In genomic region chr3:147254454-147254853, GRCm38 (mm10) we compare ENCODE assay signal across 21 mouse cellular contexts.
DNase-seq lines count a peak whose midpoint lies in the region; ATAC-seq and TF ChIP-seq lines count a peak whose summit lies in the region.
"Had no signal": no experiment of that assay in that cellular context is flagged by ENCODE, and none has a peak within 500 bp of the region (broad histone marks: within the 10 kb centered on the region; RNA-seq: fewer than 3 reads in every experiment).

No protein-coding gene starts in this region.

- dilution Hi-C loops in CH12.LX (cut with MboI; ENCODE audit: extremely low pct_ligation_motif_present, extremely low pct_unique_long_range_greater_than_20kb, low sequenced_read_pairs) = no loop called here

- no peak overlapping the region for H3K4me2 ChIP-seq in lung, postnatal 0 days (replicated peaks; ENCODE audit: low read depth, low read length)
- peak overlapping the region; percentile 12; the same call in 1 of the 2 replicates for H3K4me2 ChIP-seq in CH12.LX (ENCODE audit: insufficient read depth, low read depth, poor library complexity, severe bottlenecking)
- no peak overlapping the region for H3K4me2 ChIP-seq in midbrain, embryonic 13.5 days (replicated peaks)

- no peaks in the 10 kb centered on the region for H3K27me3 ChIP-seq in lung, postnatal 0 days (replicated peaks; ENCODE audit: insufficient read depth, low read length)
- no peaks in the 10 kb centered on the region for H3K27me3 ChIP-seq in CH12.LX (replicated peaks)
- peaks cover 3% of the 10 kb centered on the region; the same call in 1 of the 2 replicates for H3K27me3 ChIP-seq in midbrain, embryonic 13.5 days
- H3K27me3 ChIP-seq: megakaryocyte, embryonic 14.5 days had no signal

- 58% methylated on average over 5 of the region's 5 CpGs for WGBS in lung, postnatal 0 days
- 47% methylated on average over 5 of the region's 5 CpGs for WGBS in midbrain, embryonic 13.5 days

- peak; percentile 39 for DNase-seq in heart, adult 11 months
- no peak for DNase-seq in heart, postnatal 4 days
- no peak for DNase-seq in lung, postnatal 0 days (ENCODE audit: low spot score)
- DNase-seq in lung, adult 18-20 months = no peak
- no peak for DNase-seq in CH12.LX (ENCODE audit: extremely low read depth)
- no peak for DNase-seq in frontal cortex, postnatal 10 days (ENCODE audit: low spot score in 2 of 2)
- no peak for DNase-seq in left cerebral cortex, postnatal 36 days (ENCODE audit: low spot score in 2 of 2)
- DNase-seq: adrenal gland, postnatal 25 days; cerebellum, adult 9-11 months; forebrain, postnatal 0 days; gastrocnemius, postnatal 25 days; heart, postnatal 36 days; kidney, adult 9 months; kidney, postnatal 14 days; liver, postnatal 0 days; right cerebral cortex, postnatal 4 days; thymus, adult 18-20 months; thymus, postnatal 36 days had no signal

- TF ChIP-seq POLR2A in CH12.LX (IDR thresholded peaks at IDR 0.05; ENCODE audit: low read depth, low read length) = no peak

- in situ Hi-C loops in CH12.LX (cut with MboI; ENCODE audit: low pct_ligation_motif_present, low pct_unique_long_range_greater_than_20kb, low sequenced_read_pairs) = no loop called here

- H3K9me3 ChIP-seq in lung, postnatal 0 days (ENCODE audit: low read length) = no peaks in the 10 kb centered on the region
- no peaks in the 10 kb centered on the region for H3K9me3 ChIP-seq in CH12.LX (replicated peaks; ENCODE audit: low read length)
- no peaks in the 10 kb centered on the region for H3K9me3 ChIP-seq in midbrain, embryonic 13.5 days

- no peak for TF ChIP-seq RAD21 in CH12.LX (IDR thresholded peaks at IDR 0.05; ENCODE audit: low read depth, low read length)

- no peak overlapping the region for H3K27ac ChIP-seq in lung, postnatal 0 days (ENCODE audit: low read length)
- H3K27ac ChIP-seq in CH12.LX (ENCODE audit: insufficient read depth, low read depth) = no peak overlapping the region
- no peak overlapping the region for H3K27ac ChIP-seq in midbrain, embryonic 13.5 days

- no peaks in the 10 kb centered on the region for H3K79me2 ChIP-seq in CH12.LX (replicated peaks; ENCODE audit: control insufficient read depth, extremely low read depth, insufficient read depth, poor library complexity, severe bottlenecking)

- no peaks in the 10 kb centered on the region for H3K36me3 ChIP-seq in lung, postnatal 0 days (ENCODE audit: insufficient read depth, low read length)
- H3K36me3 ChIP-seq in CH12.LX (replicated peaks in 1 of 2; ENCODE audit: control insufficient read depth in 1 of 2, insufficient read depth in 1 of 2, low read length in 1 of 2) = no peaks in the 10 kb centered on the region
- no peaks in the 10 kb centered on the region for H3K36me3 ChIP-seq in midbrain, embryonic 13.5 days

- no peaks in the 10 kb centered on the region for H3K4me1 ChIP-seq in lung, postnatal 0 days (ENCODE audit: insufficient read depth, low read depth, low read length)
- peaks cover 0 to 12% of the 10 kb centered on the region in 2 experiments; a peak in 1 of 4 replicates for H3K4me1 ChIP-seq in CH12.LX (ENCODE audit: control insufficient read depth in 1 of 2, insufficient read depth in 2 of 2)
- peaks cover 17% of the 10 kb centered on the region for H3K4me1 ChIP-seq in midbrain, embryonic 13.5 days (replicated peaks)
- H3K4me1 ChIP-seq: megakaryocyte, embryonic 14.5 days had no signal

- no peak overlapping the region for H3K4me3 ChIP-seq in lung, postnatal 0 days (ENCODE audit: low read depth, low read length)
- H3K4me3 ChIP-seq in CH12.LX (replicated peaks in 1 of 3; ENCODE audit: low read depth in 2 of 3, low read length in 2 of 3, poor library complexity in 1 of 3) = no peak overlapping the region
- no peak overlapping the region for H3K4me3 ChIP-seq in midbrain, embryonic 13.5 days (replicated peaks)
- H3K4me3 ChIP-seq: megakaryocyte, embryonic 14.5 days had no signal

- intact Hi-C loops in left cerebral cortex, postnatal 36 days (cut with DNase I) = no loop called here

- ATAC-seq in lung, postnatal 0 days = 0 out of 2 replicates have a peak, but pooled peaks have one; percentile 11
- ATAC-seq in midbrain, embryonic 13.5 days = 0 out of 2 replicates have a peak, but pooled peaks have one; percentile 30
- ATAC-seq: forebrain, postnatal 0 days; intestine, embryonic 16.5 days; liver, postnatal 0 days had no signal

- H3K9ac ChIP-seq in lung, postnatal 0 days (replicated peaks; ENCODE audit: low read depth) = no peak overlapping the region
- H3K9ac ChIP-seq in CH12.LX (ENCODE audit: insufficient read depth, low read depth) = no peak overlapping the region
- H3K9ac ChIP-seq in midbrain, embryonic 13.5 days (replicated peaks) = no peak overlapping the region
- H3K9ac ChIP-seq: forebrain, postnatal 0 days; liver, postnatal 0 days had no signal

- TF ChIP-seq EP300 in lung, postnatal 0 days (IDR thresholded peaks at IDR 0.05) = no peak
- no peak for TF ChIP-seq EP300 in CH12.LX (IDR thresholded peaks at IDR 0.05; ENCODE audit: low read length)

- TF ChIP-seq CTCF in lung, postnatal 0 days (IDR thresholded peaks at IDR 0.05) = no peak
- TF ChIP-seq CTCF in CH12.LX (conservative IDR thresholded peaks at IDR 0.05 in 1 of 2, IDR thresholded peaks at IDR 0.05 in 1 of 2; ENCODE audit: low read depth in 2 of 2, low read length in 2 of 2) = no peak

TF ChIP-seq in CH12.LX, 34 proteins besides CTCF, POLR2A, EP300 and RAD21:
- TF ChIP-seq ZNF384 (IDR thresholded peaks at IDR 0.05; ENCODE audit: low read depth, low read length) (no peak), CHD1 (IDR thresholded peaks at IDR 0.05; ENCODE audit: low read depth, low read length) (no peak), E2F4 (IDR thresholded peaks at IDR 0.05; ENCODE audit: insufficient replicate concordance, low read depth, low read length) (no peak), MYC (IDR thresholded peaks at IDR 0.05; ENCODE audit: low read depth, low read length) (no peak), JUND (conservative IDR thresholded peaks at IDR 0.05; ENCODE audit: low read depth, low read length) (no peak), SIN3A (IDR thresholded peaks at IDR 0.05; ENCODE audit: low read length) (no peak), MAX (IDR thresholded peaks at IDR 0.05; ENCODE audit: low read length) (no peak), ETS1 (conservative IDR thresholded peaks at IDR 0.05; ENCODE audit: low read depth, low read length) (no peak), TCF12 (IDR thresholded peaks at IDR 0.05; ENCODE audit: low read depth, low read length) (no peak), RCOR1 (conservative IDR thresholded peaks at IDR 0.05; ENCODE audit: low read depth, low read length) (no peak), IRF4 (IDR thresholded peaks at IDR 0.05; ENCODE audit: low read depth, low read length) (no peak), MXI1 (IDR thresholded peaks at IDR 0.05; ENCODE audit: low read depth, low read length) (no peak), NELFE (IDR thresholded peaks at IDR 0.05; ENCODE audit: low read depth, low read length) (no peak), ZKSCAN1 (IDR thresholded peaks at IDR 0.05; ENCODE audit: borderline replicate concordance, low read depth, low read length) (no peak), NRF1 (IDR thresholded peaks at IDR 0.05; ENCODE audit: low read depth, low read length) (no peak), SMC3 (IDR thresholded peaks at IDR 0.05; ENCODE audit: low read depth, low read length) (no peak), GABPA (IDR thresholded peaks at IDR 0.05; ENCODE audit: insufficient replicate concordance, low read depth, low read length) (no peak), BHLHE40 (IDR thresholded peaks at IDR 0.05; ENCODE audit: low read depth, low read length) (no peak), TBP (conservative IDR thresholded peaks at IDR 0.05; ENCODE audit: low read depth, low read length) (no peak)
TF ChIP-seq in CH12.LX: peak in this region for 0.
